Mouse (Mus musculus) CH12.LX (cell line): Measurements from ENCODE around the gene Bub1.

Source experiments
- CHD1 ChIP-seq: IDR thresholded peaks from 2 replicates; pipeline ENCODE4 v1.6.1; 2012; ENCODE audit warnings: low read depth, low read length, improper control_type of control experiment, inconsistent platforms
- CTCF ChIP-seq, 2 experiments: IDR thresholded peaks in 1 of 2; conservative IDR thresholded peaks in 1 of 2; 2 replicates each; pipeline ENCODE4 v1.5.1; 2011 to 2012; ENCODE audit warnings: low read depth in 2 of 2, low read length in 2 of 2, improper control_type of control experiment in 1 of 2, inconsistent platforms in 1 of 2, mild to moderate bottlenecking in 1 of 2, moderate library complexity in 1 of 2
- IRF4 ChIP-seq: IDR thresholded peaks from 2 replicates; pipeline ENCODE4 v1.6.1; 2014; ENCODE audit warnings: low read depth, mild to moderate bottlenecking, inconsistent platforms, low read length, improper control_type of control experiment
- JUN ChIP-seq: IDR thresholded peaks from 2 replicates; pipeline ENCODE4 v1.6.1; 2011; ENCODE audit warnings: low read depth, mild to moderate bottlenecking, low read length, improper control_type of control experiment, moderate library complexity; ENCODE audit not compliant: insufficient read depth
- MXI1 ChIP-seq: IDR thresholded peaks from 2 replicates; pipeline ENCODE4 v1.6.1; 2011; ENCODE audit warnings: mild to moderate bottlenecking, low read depth, low read length, improper control_type of control experiment
- MYC ChIP-seq: IDR thresholded peaks from 2 replicates; pipeline ENCODE4 v1.6.1; 2011; ENCODE audit warnings: low read depth, mild to moderate bottlenecking, improper control_type of control experiment, low read length
- PAX5 ChIP-seq: IDR thresholded peaks from 2 replicates; pipeline ENCODE4 v1.6.1; 2012; ENCODE audit warnings: low read length, inconsistent platforms, mixed read lengths
- POLR2A ChIP-seq: IDR thresholded peaks from 2 replicates; pipeline ENCODE4 v1.6.1; 2011; ENCODE audit warnings: low read depth, mild to moderate bottlenecking, improper control_type of control experiment, low read length
- UBTF ChIP-seq: IDR thresholded peaks from 2 replicates; pipeline ENCODE4 v1.6.1; 2012; ENCODE audit warnings: low read depth, mild to moderate bottlenecking, inconsistent platforms, low read length, improper control_type of control experiment, moderate library complexity
- ZC3H11A ChIP-seq: IDR thresholded peaks from 2 replicates; pipeline ENCODE4 v1.6.1; 2012; ENCODE audit warnings: low read depth, mild to moderate bottlenecking, inconsistent platforms, low read length, improper control_type of control experiment
- ZNF384 ChIP-seq: IDR thresholded peaks from 2 replicates; pipeline ENCODE4 v1.6.1; 2012; ENCODE audit warnings: low read depth, low read length, improper control_type of control experiment, inconsistent platforms

GRCm38 (mm10) chr2:127789651-127790270 lies 41.9 kb downstream of the Bub1 start:
- no peak for TF ChIP-seq MYC
- TF ChIP-seq CTCF (conservative IDR thresholded peaks at IDR 0.05 in 1 of 2, IDR thresholded peaks at IDR 0.05 in 1 of 2; ENCODE audit: low read depth in 2 of 2, low read length in 2 of 2), result no peak
- TF ChIP-seq UBTF, result no peak
- no peak for TF ChIP-seq ZC3H11A
- TF ChIP-seq JUN, result no peak
- TF ChIP-seq POLR2A, result no peak
- no peak for TF ChIP-seq MXI1
- TF ChIP-seq ZNF384, result no peak
- no peak for TF ChIP-seq CHD1
- no peak for TF ChIP-seq PAX5
- TF ChIP-seq IRF4, result no peak
